In genomic region chr19:43665441-43666048, GRCm38 (mm10) we compare ENCODE assay signal across 8 mouse cellular contexts. TPM values are rescaled to one million over a fixed set of nuclear protein-coding genes. Genes with fewer than 3 reads are reported as not detected.
DNase-seq lines count a peak whose midpoint lies in the region.

No protein-coding gene starts in this region.

- intact Hi-C loops in gastrocnemius, postnatal 14 days (cut with DNase I; ENCODE audit: low total_unique reads), result no loop called here

- DNase-seq in gastrocnemius, adult 18-20 months (ENCODE audit: low spot score), result peak; percentile 40
- no peak for DNase-seq in gastrocnemius, postnatal 14 days
- DNase-seq in right cerebral cortex, adult 18-20 months, result peak; percentile 46
- no peak for DNase-seq in right cerebral cortex, postnatal 36 days (ENCODE audit: low spot score in 2 of 2)
- peak; percentile 37 to 46 for DNase-seq in cerebellum, postnatal 36 days
- peak; percentile 28 to 58 for DNase-seq in layer of hippocampus, postnatal 25 days (ENCODE audit: extremely low spot score in 1 of 2, low spot score in 1 of 2)
- peak; percentile 53 to 69 for DNase-seq in right cerebral cortex, postnatal 10 days (ENCODE audit: low spot score in 2 of 2)
- no peak for DNase-seq in spleen, adult 12 weeks (ENCODE audit: low spot score)

RNA-seq across cellular contexts. Expression of gene Slc25a28, which starts 9.1 kb away (rescaled TPM):
- 10 to 100 TPM; 26.2 to 34.0 TPM for total RNA-seq in gastrocnemius, adult 18-20 months (2021)
- total RNA-seq in gastrocnemius, postnatal 14 days (2021), result 10 to 100 TPM; 17.0 to 18.8 TPM
- 10 to 100 TPM; 38.4 to 44.5 TPM for total RNA-seq in layer of hippocampus, postnatal 25 days (2021)

RNA-seq across cellular contexts. Expression of gene Entpd7, which starts 23.9 kb away (rescaled TPM):
- 1 to 10 TPM in 1 of 2 experiments, under 1 TPM in 1; 0.74 to 1.6 TPM for total RNA-seq in gastrocnemius, adult 18-20 months (2021)
- total RNA-seq in gastrocnemius, postnatal 14 days (2021), result 1 to 10 TPM; 2.7 to 3.3 TPM
- 10 to 100 TPM; 18.3 to 21.5 TPM for total RNA-seq in layer of hippocampus, postnatal 25 days (2021)

RNA-seq across cellular contexts. Expression of gene Nkx2-3, which starts 53.4 kb away (rescaled TPM):
- total RNA-seq in gastrocnemius, adult 18-20 months (2021), result not detected
- not detected for total RNA-seq in gastrocnemius, postnatal 14 days (2021)
- not detected for total RNA-seq in layer of hippocampus, postnatal 25 days (2021)

Comparison
In these comparisons a context has a peak if more than half of its experiments do, and no peak if none do; other contexts are left out.
1. DNase-seq: peak in gastrocnemius, adult 18-20 months (single experiment), right cerebral cortex, adult 18-20 months (single experiment), cerebellum, postnatal 36 days (2 of 2), layer of hippocampus, postnatal 25 days (2 of 2) and right cerebral cortex, postnatal 10 days (2 of 2); none in gastrocnemius, postnatal 14 days (single experiment), right cerebral cortex, postnatal 36 days (0 of 2) and spleen, adult 12 weeks (single experiment).
2. RNA of gene Entpd7, which starts 23.9 kb away (total RNA-seq): 18.3 to 21.5 TPM in layer of hippocampus, postnatal 25 days; 2.7 to 3.3 TPM in gastrocnemius, postnatal 14 days and 0.74 to 1.6 TPM in gastrocnemius, adult 18-20 months; every median in the first group is over 4 times any median in the second.